Mouse (Mus musculus) frontal cortex, postnatal 14 days (tissue): ENCODE results near the gene Tgfbr2.
A peak's percentile ranks its signal among the peaks of the same experiment; 100 is the strongest.
"Not testable (repeated sequence)": the region's sequence is repeated elsewhere in the genome, so short reads cannot be mapped to it uniquely, and the experiment has no call there.

Experiments
- DNase-seq, 2 experiments: peaks; one replicate each; pipeline ENCODE4 v3.0.0; 2022; ENCODE audit warnings: low spot score in 2 of 2

The Tgfbr2 gene

DNA sequence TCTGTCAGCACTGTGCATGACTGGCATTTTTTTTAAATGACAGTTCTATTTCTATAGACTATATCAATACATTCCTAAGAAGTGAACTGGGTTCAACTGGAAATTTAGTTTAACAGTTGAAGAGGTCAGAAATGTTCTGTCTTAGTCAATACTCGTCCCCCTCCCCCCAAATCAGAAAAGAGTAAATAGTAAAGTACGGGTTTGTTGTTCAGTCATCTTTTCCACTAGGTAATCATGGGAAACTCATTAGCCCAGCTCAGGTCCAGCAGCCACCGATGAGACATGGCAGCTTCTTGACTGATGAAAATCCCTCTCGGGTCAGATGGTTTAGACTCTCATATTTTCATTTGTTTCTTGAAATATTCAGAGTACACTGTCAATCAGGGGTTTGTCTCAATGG is 99.0 kb downstream of the Tgfbr2 start:
- no peak for DNase-seq

DNA sequence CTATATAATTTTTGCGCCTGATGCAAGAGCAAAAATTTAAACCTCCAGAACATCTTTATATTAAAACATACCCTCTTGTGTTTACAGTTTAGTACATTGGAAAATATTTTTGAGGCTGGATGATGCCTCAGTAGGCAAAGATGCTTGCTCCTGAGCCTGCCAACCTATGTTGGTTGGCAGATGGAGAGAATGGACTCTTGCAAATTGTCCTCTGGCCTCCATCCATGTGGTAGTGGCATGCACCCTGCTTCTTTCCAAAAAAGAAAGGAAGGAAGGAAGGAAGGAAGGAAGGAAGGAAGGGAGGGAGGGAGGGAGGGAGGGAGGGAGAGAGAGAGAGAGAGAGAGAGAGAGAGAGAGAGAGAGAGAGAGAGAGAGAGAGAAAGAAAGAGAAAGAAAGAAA is 103.6 kb downstream of the Tgfbr2 start:
- not testable (repeated sequence) for DNase-seq

GRCm38 (mm10) chr9:116064774-116065173 is 110.4 kb downstream of the Tgfbr2 start:
- no peak for DNase-seq

DNA sequence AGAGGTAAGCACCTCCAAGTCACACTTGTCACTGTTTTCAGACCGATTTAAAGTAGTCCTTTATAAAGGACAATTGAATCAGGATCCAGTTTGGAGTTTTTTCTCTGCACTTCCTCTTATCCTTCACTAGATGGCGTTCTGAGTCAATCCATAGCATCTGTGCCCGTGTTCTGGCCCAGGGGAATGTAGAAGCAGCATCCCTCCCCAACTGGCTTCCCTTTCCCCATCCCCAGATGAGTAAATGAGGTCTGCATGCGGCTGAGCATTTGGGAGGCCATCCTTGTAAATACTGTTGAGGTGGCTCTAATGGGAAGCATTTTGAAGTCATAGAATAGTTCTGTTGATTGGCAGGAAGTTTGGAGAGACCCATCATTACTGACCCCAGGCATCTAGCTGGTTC is 114.5 kb downstream of the Tgfbr2 start:
- DNase-seq, result no peak

DNA sequence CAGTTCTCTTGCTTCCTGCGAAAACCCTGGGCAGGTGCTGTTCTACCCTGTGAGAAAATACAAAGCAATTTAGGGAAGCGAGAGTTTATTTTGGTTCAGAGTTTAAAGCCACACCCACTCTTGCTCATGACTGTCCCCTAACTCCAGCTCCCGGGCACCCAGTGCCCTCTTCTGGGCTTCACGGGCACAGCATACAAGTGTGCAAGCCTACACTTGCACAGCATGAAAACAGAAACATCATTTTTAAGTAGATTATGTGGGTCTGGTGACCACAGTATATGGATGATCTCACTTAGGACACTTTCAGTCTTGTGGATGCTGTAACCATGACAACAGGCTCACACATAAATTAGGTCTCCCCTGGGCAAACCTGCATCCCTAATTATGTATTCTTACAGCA is 116.0 kb downstream of the Tgfbr2 start:
- no peak for DNase-seq

DNA sequence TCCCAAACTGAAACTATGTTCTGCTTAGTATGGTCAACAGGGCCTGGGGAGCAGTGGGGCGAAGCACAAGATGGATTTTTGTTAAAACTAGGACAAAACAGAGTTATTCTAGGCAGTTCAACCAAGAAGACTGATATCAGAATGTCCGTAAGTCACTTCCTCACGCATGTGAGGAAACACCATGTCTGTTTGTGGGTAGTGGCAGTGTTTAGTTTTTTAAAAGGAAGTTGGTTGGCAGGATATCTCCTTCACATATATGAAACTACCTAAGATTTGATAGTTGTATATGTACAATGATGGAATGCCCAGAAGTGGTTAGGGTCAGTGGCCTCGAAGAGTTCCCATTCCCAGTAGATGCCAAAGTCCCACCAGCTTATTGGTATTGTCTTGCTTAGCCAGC is 116.7 kb downstream of the Tgfbr2 start:
- DNase-seq, result no peak

GRCm38 (mm10) chr9:116053976-116054375 is 121.2 kb downstream of the Tgfbr2 start:
- DNase-seq, result no peak

DNA sequence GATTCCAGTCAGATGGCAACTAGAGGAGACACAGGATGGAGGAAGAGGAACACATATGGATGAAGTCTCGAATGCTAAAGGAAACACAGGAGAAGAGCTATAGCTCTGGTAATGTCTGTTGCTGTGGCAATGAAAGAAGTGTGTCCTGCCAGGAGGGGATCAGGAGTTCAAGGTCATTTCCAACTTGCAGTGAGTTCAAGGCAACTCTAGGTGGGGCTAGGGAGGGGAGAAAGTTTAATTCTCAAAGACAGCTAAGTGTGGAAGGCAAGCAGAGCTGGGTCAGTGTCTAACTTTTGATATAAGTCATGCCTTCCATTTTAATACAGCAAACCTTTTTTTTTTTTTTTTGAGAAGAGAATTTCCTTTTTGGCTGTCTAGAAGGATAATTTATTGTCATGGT is 125.2 kb downstream of the Tgfbr2 start:
- no peak for DNase-seq

GRCm38 (mm10) chr9:116041787-116042186 is 133.4 kb downstream of the Tgfbr2 start:
- DNase-seq, result peak; percentile 67 to 94

GRCm38 (mm10) chr9:116041369-116041768 is 133.8 kb downstream of the Tgfbr2 start:
- DNase-seq, result no peak

GRCm38 (mm10) chr9:116040852-116041251 is 134.3 kb downstream of the Tgfbr2 start:
- DNase-seq, result not testable (repeated sequence)

- DNase-seq, result no peak
Measured at GRCm38 (mm10) chr9:116039981-116040380, 135.2 kb downstream of the Tgfbr2 start.

DNA sequence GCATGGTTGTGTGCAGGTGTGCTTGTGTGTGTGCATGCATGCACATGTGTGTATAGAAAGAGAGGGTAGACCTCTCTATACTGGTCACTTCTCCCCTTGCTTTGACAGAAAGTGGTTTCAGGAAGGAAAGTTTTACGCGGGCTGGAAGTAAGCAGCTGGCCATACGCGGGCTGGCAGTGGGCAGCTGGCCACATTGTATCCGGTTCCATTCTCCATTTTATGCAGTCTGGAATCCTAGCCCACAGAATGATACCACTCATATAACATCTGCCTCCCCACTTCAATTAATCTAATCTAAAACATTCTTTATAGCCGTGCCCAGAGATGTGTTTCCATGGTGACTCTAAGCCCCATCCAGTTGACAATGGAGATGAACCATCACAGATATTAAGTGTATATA is 136.9 kb downstream of the Tgfbr2 start:
- no peak for DNase-seq
